19 mouse cellular contexts compared by ENCODE assay signal in the genomic region with DNA sequence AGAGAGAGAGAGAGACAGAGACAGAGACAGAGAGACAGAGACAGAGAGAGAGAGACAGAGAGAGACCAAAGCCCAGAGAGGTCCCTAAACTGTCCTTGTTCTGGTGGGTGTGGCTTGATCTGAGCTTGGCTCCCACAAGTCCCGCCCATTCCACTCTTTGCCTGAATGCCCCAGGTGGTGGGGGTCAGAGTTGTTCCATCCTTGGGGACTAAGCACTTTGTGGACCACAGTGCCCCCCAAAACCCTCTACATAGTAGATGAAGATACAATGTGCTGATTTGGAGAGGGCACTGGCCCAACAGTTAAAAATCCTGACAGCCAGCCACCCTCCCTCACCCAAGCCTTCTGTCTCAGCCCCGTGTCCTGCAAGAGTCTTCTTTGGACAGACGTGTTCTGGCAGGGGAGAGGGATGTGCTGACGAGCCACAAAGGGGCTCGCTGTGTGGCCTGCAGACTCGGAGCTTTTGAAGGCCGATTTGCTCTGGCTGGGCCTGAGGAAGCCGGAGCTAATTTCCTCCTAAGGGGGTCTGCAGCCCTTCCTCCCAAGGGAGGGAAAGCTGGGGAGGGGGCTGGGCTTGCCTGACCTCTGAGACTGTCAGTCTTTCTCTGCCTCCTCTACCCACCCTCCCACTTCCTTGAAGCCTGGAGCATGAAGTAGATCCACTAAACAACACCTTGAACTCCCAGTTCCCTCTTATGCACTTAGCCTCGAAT. TPM values are rescaled to one million over a fixed set of nuclear protein-coding genes. Genes with fewer than 3 reads are reported as not detected.
DNase-seq lines count a peak whose midpoint lies in the region; ATAC-seq lines count a peak whose summit lies in the region.
"Had no signal": no experiment of that assay in that cellular context is flagged by ENCODE, and none has a peak within 500 bp of the region (broad histone marks: within the 10 kb centered on the region; RNA-seq: fewer than 3 reads in every experiment).

No protein-coding gene starts in this region.

- DNase-seq in embryo, embryonic 10.5 days (ENCODE audit: low spot score): peak; percentile 72
- no peak for DNase-seq in lung, adult 18-20 months
- no peak for DNase-seq in kidney, adult 8-10 months
- DNase-seq: cerebellum, adult 18-20 months; gastrocnemius, postnatal 14 days; kidney, postnatal 25 days; lung, postnatal 14 days; right cerebral cortex, postnatal 14 days; thymus, postnatal 36 days had no signal

- peaks cover 5% of the 10 kb centered on the region; the same call in 1 of the 2 replicates for H3K4me1 ChIP-seq in kidney, embryonic 14.5 days (ENCODE audit: control insufficient read depth, insufficient read depth, low read length)
- H3K4me1 ChIP-seq in kidney, embryonic 16.5 days (ENCODE audit: insufficient read depth, low read length): peaks cover 9% of the 10 kb centered on the region; the same call in 1 of the 2 replicates
- peaks cover 6% of the 10 kb centered on the region; the same call in 1 of the 2 replicates for H3K4me1 ChIP-seq in intestine, embryonic 15.5 days (replicated peaks)
- no peaks in the 10 kb centered on the region for H3K4me1 ChIP-seq in neural tube, embryonic 14.5 days (ENCODE audit: control insufficient read depth, insufficient read depth, low read length)
- no peaks in the 10 kb centered on the region for H3K4me1 ChIP-seq in liver, embryonic 12.5 days
- H3K4me1 ChIP-seq: forebrain, embryonic 15.5 days; limb, embryonic 15.5 days had no signal

- no peaks in the 10 kb centered on the region for H3K36me3 ChIP-seq in kidney, embryonic 14.5 days (ENCODE audit: control insufficient read depth, insufficient read depth, low read length)
- H3K36me3 ChIP-seq in kidney, embryonic 16.5 days (ENCODE audit: insufficient read depth, low read length): no peaks in the 10 kb centered on the region
- H3K36me3 ChIP-seq in intestine, embryonic 15.5 days: no peaks in the 10 kb centered on the region
- no peaks in the 10 kb centered on the region for H3K36me3 ChIP-seq in neural tube, embryonic 14.5 days (ENCODE audit: control insufficient read depth, insufficient read depth, low read length)
- no peaks in the 10 kb centered on the region for H3K36me3 ChIP-seq in liver, embryonic 12.5 days
- H3K36me3 ChIP-seq: embryonic facial prominence, embryonic 15.5 days; forebrain, embryonic 15.5 days; limb, embryonic 15.5 days had no signal

- ATAC-seq in kidney, embryonic 14.5 days (ENCODE audit: low FRiP score, low TSS enrichment): peak; percentile 43; the same call in 1 of the 2 replicates
- ATAC-seq in kidney, embryonic 16.5 days (ENCODE audit: low FRiP score, low TSS enrichment): no peak
- no peak for ATAC-seq in intestine, embryonic 15.5 days
- peak; percentile 46; the same call in 1 of the 2 replicates for ATAC-seq in neural tube, embryonic 14.5 days (ENCODE audit: low read depth)
- ATAC-seq in liver, embryonic 12.5 days: no peak
- ATAC-seq: forebrain, embryonic 15.5 days had no signal

- H3K9me3 ChIP-seq in kidney, embryonic 14.5 days (ENCODE audit: control insufficient read depth, low read length): no peaks in the 10 kb centered on the region
- no peaks in the 10 kb centered on the region for H3K9me3 ChIP-seq in kidney, embryonic 16.5 days (ENCODE audit: low read length)
- no peaks in the 10 kb centered on the region for H3K9me3 ChIP-seq in intestine, embryonic 15.5 days
- no peaks in the 10 kb centered on the region for H3K9me3 ChIP-seq in neural tube, embryonic 14.5 days (ENCODE audit: control insufficient read depth, low read length)
- H3K9me3 ChIP-seq in liver, embryonic 12.5 days (replicated peaks): no peaks in the 10 kb centered on the region
- H3K9me3 ChIP-seq: embryonic facial prominence, embryonic 15.5 days; forebrain, embryonic 15.5 days; limb, embryonic 15.5 days had no signal

- no peak overlapping the region for H3K27ac ChIP-seq in kidney, embryonic 14.5 days (ENCODE audit: low read depth, low read length)
- no peak overlapping the region for H3K27ac ChIP-seq in kidney, embryonic 16.5 days (ENCODE audit: low read length)
- peak overlapping the region; percentile 32; the same call in 1 of the 2 replicates for H3K27ac ChIP-seq in intestine, embryonic 15.5 days
- H3K27ac ChIP-seq in neural tube, embryonic 14.5 days (ENCODE audit: low read depth, low read length): no peak overlapping the region
- no peak overlapping the region for H3K27ac ChIP-seq in liver, embryonic 12.5 days
- H3K27ac ChIP-seq: embryonic facial prominence, embryonic 15.5 days; forebrain, embryonic 15.5 days; limb, embryonic 15.5 days had no signal

- WGBS in kidney, embryonic 14.5 days: 8% methylated on average over 8 of the region's 9 CpGs
- 8% methylated on average over 9 of the region's 9 CpGs for WGBS in kidney, embryonic 16.5 days
- WGBS in intestine, embryonic 15.5 days: 16% methylated on average over 9 of the region's 9 CpGs
- WGBS in neural tube, embryonic 14.5 days: 4% methylated on average over 9 of the region's 9 CpGs
- 16% methylated on average over 9 of the region's 9 CpGs for WGBS in liver, embryonic 12.5 days (ENCODE audit: insufficient replicate concordance)

- no peak overlapping the region for H3K9ac ChIP-seq in kidney, embryonic 14.5 days (ENCODE audit: low read depth, low read length)
- no peak overlapping the region for H3K9ac ChIP-seq in kidney, embryonic 16.5 days (replicated peaks; ENCODE audit: low read length)
- H3K9ac ChIP-seq in intestine, embryonic 15.5 days: no peak overlapping the region
- no peak overlapping the region for H3K9ac ChIP-seq in neural tube, embryonic 14.5 days (replicated peaks; ENCODE audit: low read depth, low read length)
- no peak overlapping the region for H3K9ac ChIP-seq in liver, embryonic 12.5 days
- H3K9ac ChIP-seq: embryonic facial prominence, embryonic 15.5 days; forebrain, embryonic 15.5 days; limb, embryonic 15.5 days had no signal

- H3K4me3 ChIP-seq in kidney, embryonic 14.5 days (ENCODE audit: low read length): no peak overlapping the region
- no peak overlapping the region for H3K4me3 ChIP-seq in kidney, embryonic 16.5 days (ENCODE audit: low read length)
- no peak overlapping the region for H3K4me3 ChIP-seq in intestine, embryonic 15.5 days (replicated peaks)
- no peak overlapping the region for H3K4me3 ChIP-seq in neural tube, embryonic 14.5 days (ENCODE audit: low read depth, low read length)
- H3K4me3 ChIP-seq in liver, embryonic 12.5 days: no peak overlapping the region
- H3K4me3 ChIP-seq: embryonic facial prominence, embryonic 15.5 days; forebrain, embryonic 15.5 days; limb, embryonic 15.5 days; myocyte had no signal

- H3K27me3 ChIP-seq in kidney, embryonic 14.5 days (ENCODE audit: control insufficient read depth, insufficient read depth, low read length): no peaks in the 10 kb centered on the region
- H3K27me3 ChIP-seq in kidney, embryonic 16.5 days (ENCODE audit: insufficient read depth, low read length): no peaks in the 10 kb centered on the region
- no peaks in the 10 kb centered on the region for H3K27me3 ChIP-seq in intestine, embryonic 15.5 days (replicated peaks)
- no peaks in the 10 kb centered on the region for H3K27me3 ChIP-seq in neural tube, embryonic 14.5 days (ENCODE audit: control insufficient read depth, insufficient read depth, low read length)
- H3K27me3 ChIP-seq in liver, embryonic 12.5 days (replicated peaks): peaks cover 19% of the 10 kb centered on the region; the same call in 1 of the 2 replicates
- H3K27me3 ChIP-seq: embryonic facial prominence, embryonic 15.5 days; forebrain, embryonic 15.5 days; limb, embryonic 15.5 days had no signal

- no peak overlapping the region for H3K4me2 ChIP-seq in kidney, embryonic 14.5 days (replicated peaks; ENCODE audit: low read depth, low read length)
- no peak overlapping the region for H3K4me2 ChIP-seq in kidney, embryonic 16.5 days (replicated peaks; ENCODE audit: low read depth, low read length)
- H3K4me2 ChIP-seq in intestine, embryonic 15.5 days (replicated peaks): no peak overlapping the region
- H3K4me2 ChIP-seq in neural tube, embryonic 14.5 days (ENCODE audit: low read depth, low read length): no peak overlapping the region
- no peak overlapping the region for H3K4me2 ChIP-seq in liver, embryonic 12.5 days
- H3K4me2 ChIP-seq: embryonic facial prominence, embryonic 15.5 days; forebrain, embryonic 15.5 days; limb, embryonic 15.5 days had no signal

RNA-seq across cellular contexts. Expression of a gene that starts 29.3 kb away (rescaled TPM):
- polyA plus RNA-seq in kidney, embryonic 14.5 days (2014; fragmentation: Nextera tagmentation; extraction: Ambion mirVana): 3.8 and 9.8 TPM in 2 replicates
- 13.9 and 16.7 TPM in 2 replicates for polyA plus RNA-seq in kidney, embryonic 16.5 days (2015; fragmentation: Nextera tagmentation; extraction: Ambion mirVana)
- 34.0 and 34.6 TPM in 2 replicates for polyA plus RNA-seq in intestine, embryonic 15.5 days (2015; fragmentation: Nextera tagmentation; extraction: Ambion mirVana)
- polyA plus RNA-seq in neural tube, embryonic 14.5 days (2014; fragmentation: Nextera tagmentation; extraction: Ambion mirVana): 32.5 and 44.7 TPM in 2 replicates
- 0.63 and 1.1 TPM in 2 replicates for polyA plus RNA-seq in liver, embryonic 12.5 days (2016; fragmentation: Nextera tagmentation; extraction: Ambion mirVana)

RNA-seq across cellular contexts. Expression of a gene that starts 40.1 kb away (rescaled TPM):
- 0.27 TPM in 1 of 2 replicates, not detected in the other for polyA plus RNA-seq in kidney, embryonic 14.5 days (2014; fragmentation: Nextera tagmentation; extraction: Ambion mirVana)
- polyA plus RNA-seq in kidney, embryonic 16.5 days (2015; fragmentation: Nextera tagmentation; extraction: Ambion mirVana): not detected in 2 replicates
- polyA plus RNA-seq in intestine, embryonic 15.5 days (2015; fragmentation: Nextera tagmentation; extraction: Ambion mirVana): 11.4 and 11.8 TPM in 2 replicates
- polyA plus RNA-seq in neural tube, embryonic 14.5 days (2014; fragmentation: Nextera tagmentation; extraction: Ambion mirVana): 0.16 and 0.68 TPM in 2 replicates
- not detected in 2 replicates for polyA plus RNA-seq in liver, embryonic 12.5 days (2016; fragmentation: Nextera tagmentation; extraction: Ambion mirVana)
- polyA plus RNA-seq: embryonic facial prominence, embryonic 15.5 days; heart, embryonic 14.5 days; limb, embryonic 15.5 days; myocyte had no signal

RNA-seq across cellular contexts. Expression of a gene that starts 58.1 kb away (rescaled TPM):
- 31.4 and 36.0 TPM in 2 replicates for polyA plus RNA-seq in kidney, embryonic 14.5 days (2014; fragmentation: Nextera tagmentation; extraction: Ambion mirVana)
- 69.5 and 78.7 TPM in 2 replicates for polyA plus RNA-seq in kidney, embryonic 16.5 days (2015; fragmentation: Nextera tagmentation; extraction: Ambion mirVana)
- polyA plus RNA-seq in intestine, embryonic 15.5 days (2015; fragmentation: Nextera tagmentation; extraction: Ambion mirVana): 57.0 and 66.9 TPM in 2 replicates
- 8.5 and 12.7 TPM in 2 replicates for polyA plus RNA-seq in neural tube, embryonic 14.5 days (2014; fragmentation: Nextera tagmentation; extraction: Ambion mirVana)
- 8.9 and 11.6 TPM in 2 replicates for polyA plus RNA-seq in liver, embryonic 12.5 days (2016; fragmentation: Nextera tagmentation; extraction: Ambion mirVana)

Comparison
In these comparisons a context has a peak if more than half of its experiments do, and no peak if none do; other contexts are left out.
1. ATAC-seq: peak in kidney, embryonic 14.5 days (single experiment) and neural tube, embryonic 14.5 days (single experiment); none in kidney, embryonic 16.5 days (single experiment), intestine, embryonic 15.5 days (single experiment) and liver, embryonic 12.5 days (single experiment).